Mouse (Mus musculus) lung, postnatal 14 days (tissue): ENCODE results near the gene Fam189a1.
A peak's percentile ranks its signal among the peaks of the same experiment; 100 is the strongest.

Experiments
- DNase-seq: peaks from one replicate; pipeline ENCODE4 v3.0.0; 2021

Fam189a1 gene

GRCm38 (mm10) chr7:65104207-65105096 is 51.9 kb downstream of the Fam189a1 start:
- no peak for DNase-seq

GRCm38 (mm10) chr7:65101661-65102060 is 54.7 kb downstream of the Fam189a1 start:
- DNase-seq: peak; percentile 17

- no peak for DNase-seq
Measured at GRCm38 (mm10) chr7:65097708-65098107, 58.7 kb downstream of the Fam189a1 start.

- DNase-seq: no peak
Measured at GRCm38 (mm10) chr7:65095631-65096107, 60.7 kb downstream of the Fam189a1 start.

- DNase-seq: no peak
Measured at GRCm38 (mm10) chr7:65093314-65093713, 63.1 kb downstream of the Fam189a1 start.

GRCm38 (mm10) chr7:65091486-65091885 is 64.9 kb downstream of the Fam189a1 start:
- no peak for DNase-seq

- no peak for DNase-seq
Measured at GRCm38 (mm10) chr7:65085972-65086371, 70.4 kb downstream of the Fam189a1 start.

GRCm38 (mm10) chr7:65082778-65083091 is 73.6 kb downstream of the Fam189a1 start:
- DNase-seq: no peak

- DNase-seq: no peak
Measured at GRCm38 (mm10) chr7:65081979-65082777, 74.2 kb downstream of the Fam189a1 start.

- no peak for DNase-seq
Measured at GRCm38 (mm10) chr7:65076134-65076533, 80.2 kb downstream of the Fam189a1 start.

- DNase-seq: no peak
Measured at GRCm38 (mm10) chr7:65074194-65074593, 82.2 kb downstream of the Fam189a1 start.

GRCm38 (mm10) chr7:65073555-65073954 is 82.8 kb downstream of the Fam189a1 start:
- DNase-seq: peak; percentile 71

GRCm38 (mm10) chr7:65066211-65066610 is 90.2 kb downstream of the Fam189a1 start:
- no peak for DNase-seq

- DNase-seq: no peak
Measured at GRCm38 (mm10) chr7:65065457-65065856, 90.9 kb downstream of the Fam189a1 start.

- DNase-seq: no peak
Measured at GRCm38 (mm10) chr7:65064638-65065037, 91.7 kb downstream of the Fam189a1 start.

GRCm38 (mm10) chr7:65064096-65064495 is 92.3 kb downstream of the Fam189a1 start:
- no peak for DNase-seq

- DNase-seq: no peak
Measured at GRCm38 (mm10) chr7:65060163-65060799, 96.1 kb downstream of the Fam189a1 start.

GRCm38 (mm10) chr7:65056864-65057263 is 99.5 kb downstream of the Fam189a1 start:
- DNase-seq: no peak

GRCm38 (mm10) chr7:65051986-65052385 is 104.4 kb downstream of the Fam189a1 start:
- no peak for DNase-seq

GRCm38 (mm10) chr7:65049236-65049954 is 107.0 kb downstream of the Fam189a1 start:
- no peak for DNase-seq

- no peak for DNase-seq
Measured at GRCm38 (mm10) chr7:65047700-65048099, 108.7 kb downstream of the Fam189a1 start.

- no peak for DNase-seq
Measured at GRCm38 (mm10) chr7:65046690-65047089, 109.7 kb downstream of the Fam189a1 start.

GRCm38 (mm10) chr7:65044280-65044679 is 112.1 kb downstream of the Fam189a1 start:
- DNase-seq: peak; percentile 51
